Mouse (Mus musculus) spleen, embryonic (tissue): ENCODE results near the gene Cipc.

Experiments used
- CTCF ChIA-PET: fragments of 350-600 bp; sonication (Branson Sonifier 250); formaldehyde crosslinking; loops from one replicate; lab custom pipeline; 2022; lab: Charles Lee

Gene Cipc

GRCm38 (mm10) chr12:86984194-86984555 is 37.3 kb downstream of the Cipc start:
- CTCF ChIA-PET: no interaction called here

GRCm38 (mm10) chr12:86986562-86986961 is 39.7 kb downstream of the Cipc start:
- CTCF ChIA-PET: no interaction called here

- CTCF ChIA-PET: no interaction called here
Measured at GRCm38 (mm10) chr12:86988227-86988626, 41.4 kb downstream of the Cipc start.

- CTCF ChIA-PET: no interaction called here
Measured at GRCm38 (mm10) chr12:86989378-86989777, 42.5 kb downstream of the Cipc start.

GRCm38 (mm10) chr12:86989890-86990754 is 43.3 kb downstream of the Cipc start, which contains the start of gene Zdhhc22:
TSS of gene Zdhhc22 (minus strand) at chr12:86990430.
- CTCF ChIA-PET: no interaction called here

- CTCF ChIA-PET: no interaction called here
Measured at GRCm38 (mm10) chr12:86990755-86991110, 43.9 kb downstream of the Cipc start.

GRCm38 (mm10) chr12:86994166-86994565 is 47.3 kb downstream of the Cipc start:
- CTCF ChIA-PET: no interaction called here

GRCm38 (mm10) chr12:86994776-86995175 is 47.9 kb downstream of the Cipc start:
- CTCF ChIA-PET: no interaction called here

GRCm38 (mm10) chr12:86995931-86996330 is 49.1 kb downstream of the Cipc start:
- CTCF ChIA-PET: no interaction called here

- CTCF ChIA-PET: interaction anchor here (0.6 to 0.7 kb wide), 2 partner anchors 35 to 334 kb away, joined by 3 to 7 read pairs; no protein-coding TSS in a partner anchor
Measured at GRCm38 (mm10) chr12:86998699-86999098, 51.9 kb downstream of the Cipc start.

- CTCF ChIA-PET: interaction anchor here (0.6 kb wide), 1 partner anchor 111 kb away, joined by 5 read pairs; no protein-coding TSS in a partner anchor
Measured at GRCm38 (mm10) chr12:86999283-86999820, 52.5 kb downstream of the Cipc start.

- CTCF ChIA-PET: interaction anchor here (0.7 kb wide), 1 partner anchor 9 kb away, joined by 5 read pairs; no protein-coding TSS in a partner anchor
Measured at GRCm38 (mm10) chr12:87000151-87000839, 53.5 kb downstream of the Cipc start.

- CTCF ChIA-PET: interaction anchor here (0.7 kb wide), 1 partner anchor 9 kb away, joined by 5 read pairs; no protein-coding TSS in a partner anchor
Measured at GRCm38 (mm10) chr12:87000840-87001176, 54.0 kb downstream of the Cipc start.

- CTCF ChIA-PET: interaction anchor here (0.7 kb wide), 1 partner anchor 882 kb away, joined by 6 read pairs; no protein-coding TSS in a partner anchor
Measured at GRCm38 (mm10) chr12:87002209-87002608, 55.4 kb downstream of the Cipc start.

- CTCF ChIA-PET: interaction anchor here (0.7 kb wide), 1 partner anchor 883 kb away, joined by 6 read pairs; no protein-coding TSS in a partner anchor
Measured at GRCm38 (mm10) chr12:87002815-87003214, 56.0 kb downstream of the Cipc start.

- CTCF ChIA-PET: no interaction called here
Measured at GRCm38 (mm10) chr12:87003606-87004005, 56.8 kb downstream of the Cipc start.

GRCm38 (mm10) chr12:87004596-87004995 is 57.8 kb downstream of the Cipc start:
- CTCF ChIA-PET: no interaction called here
